9 mouse cellular contexts compared by ENCODE assay signal in genomic region chr9:78176831-78177230, GRCm38 (mm10). TPM values are rescaled to one million over a fixed set of nuclear protein-coding genes. Genes with fewer than 3 reads are reported as not detected.
DNase-seq lines count a peak whose midpoint lies in the region; ATAC-seq and TF ChIP-seq lines count a peak whose summit lies in the region.
"Had no signal": no experiment of that assay in that cellular context is flagged by ENCODE, and none has a peak within 500 bp of the region (broad histone marks: within the 10 kb centered on the region; RNA-seq: fewer than 3 reads in every experiment).

No protein-coding gene starts in this region.

- WGBS in embryonic facial prominence, embryonic 14.5 days: 27% methylated on average over 7 of the region's 7 CpGs
- WGBS in intestine, embryonic 14.5 days: 22% methylated on average over 7 of the region's 7 CpGs
- WGBS in lung, embryonic 15.5 days: 14% methylated on average over 7 of the region's 7 CpGs
- 6% methylated on average over 7 of the region's 7 CpGs for WGBS in olfactory bulb, adult 2 months

- no peak for ATAC-seq in erythroblast, adult 5-6 weeks (replicated peaks; ENCODE audit: low FRiP score, poor library complexity, severe bottlenecking)
- no peak for ATAC-seq in embryonic facial prominence, embryonic 14.5 days (ENCODE audit: low read depth)
- ATAC-seq in intestine, embryonic 14.5 days (replicated peaks; ENCODE audit: low FRiP score, low TSS enrichment, low read depth): no peak
- ATAC-seq in lung, embryonic 15.5 days (ENCODE audit: borderline replicate concordance, extremely low read depth, low FRiP score, low TSS enrichment): no peak
- no peak for ATAC-seq in erythroid progenitor cell, adult 5-6 weeks (replicated peaks; ENCODE audit: low FRiP score, poor library complexity, severe bottlenecking)
- ATAC-seq: Patski had no signal

- no peak for TF ChIP-seq CTCF in olfactory bulb, adult 2 months (IDR thresholded peaks at IDR 0.05; ENCODE audit: insufficient read depth, low read depth, low read length)

- peak overlapping the region; percentile 97 for H3K27ac ChIP-seq in embryonic facial prominence, embryonic 14.5 days (replicated peaks; ENCODE audit: low read depth, low read length)
- peak overlapping the region; percentile 98 for H3K27ac ChIP-seq in intestine, embryonic 14.5 days (ENCODE audit: low read depth)
- H3K27ac ChIP-seq in lung, embryonic 15.5 days: peak overlapping the region; percentile 99
- peak overlapping the region; percentile 82 for H3K27ac ChIP-seq in olfactory bulb, adult 2 months (ENCODE audit: insufficient read depth, low read depth, low read length)

- H3K4me3 ChIP-seq in erythroblast, embryonic 14.5 days (replicated peaks): peak overlapping the region; percentile 87
- H3K4me3 ChIP-seq in embryonic facial prominence, embryonic 14.5 days (ENCODE audit: low read depth, low read length): peak overlapping the region; percentile 56
- H3K4me3 ChIP-seq in intestine, embryonic 14.5 days (ENCODE audit: low read depth, low read length): peak overlapping the region; percentile 73
- H3K4me3 ChIP-seq in lung, embryonic 15.5 days: peak overlapping the region; percentile 74
- peak overlapping the region; percentile 3; the same call in 1 of the 2 replicates for H3K4me3 ChIP-seq in olfactory bulb, adult 2 months (ENCODE audit: insufficient read depth, low read depth, low read length)

- peak overlapping the region; percentile 63 for H3K4me2 ChIP-seq in embryonic facial prominence, embryonic 14.5 days (ENCODE audit: low read depth, low read length)
- H3K4me2 ChIP-seq in intestine, embryonic 14.5 days (ENCODE audit: low read length): peak overlapping the region; percentile 56
- H3K4me2 ChIP-seq in lung, embryonic 15.5 days: peak overlapping the region; percentile 57

- no peaks in the 10 kb centered on the region for H3K36me3 ChIP-seq in erythroblast, embryonic 14.5 days (ENCODE audit: control insufficient read depth)
- H3K36me3 ChIP-seq in embryonic facial prominence, embryonic 14.5 days (ENCODE audit: control insufficient read depth, insufficient read depth, low read length): no peaks in the 10 kb centered on the region
- H3K36me3 ChIP-seq in intestine, embryonic 14.5 days (ENCODE audit: control insufficient read depth, insufficient read depth, low read length): no peaks in the 10 kb centered on the region
- H3K36me3 ChIP-seq in lung, embryonic 15.5 days: no peaks in the 10 kb centered on the region

- H3K9ac ChIP-seq in embryonic facial prominence, embryonic 14.5 days (ENCODE audit: low read depth, low read length): peak overlapping the region; percentile 77
- peak overlapping the region; percentile 75 for H3K9ac ChIP-seq in intestine, embryonic 14.5 days (ENCODE audit: low read length)
- peak overlapping the region; percentile 82 for H3K9ac ChIP-seq in lung, embryonic 15.5 days

- peaks cover 19% of the 10 kb centered on the region for H3K4me1 ChIP-seq in erythroblast, embryonic 14.5 days (ENCODE audit: control insufficient read depth)
- H3K4me1 ChIP-seq in embryonic facial prominence, embryonic 14.5 days (ENCODE audit: control insufficient read depth, insufficient read depth, low read length): no peaks in the 10 kb centered on the region
- H3K4me1 ChIP-seq in intestine, embryonic 14.5 days (replicated peaks; ENCODE audit: control insufficient read depth, insufficient read depth, low read length): peaks cover 4% of the 10 kb centered on the region; the same call in 1 of the 2 replicates
- peaks cover 9% of the 10 kb centered on the region for H3K4me1 ChIP-seq in lung, embryonic 15.5 days
- 0 out of 2 replicates have a peak, but pooled peaks cover 2% of the 10 kb centered on the region for H3K4me1 ChIP-seq in olfactory bulb, adult 2 months (ENCODE audit: control insufficient read depth, insufficient read depth, low read length)

- no peaks in the 10 kb centered on the region for H3K9me3 ChIP-seq in erythroblast, embryonic 14.5 days (ENCODE audit: control insufficient read depth, low read length)
- H3K9me3 ChIP-seq in embryonic facial prominence, embryonic 14.5 days (ENCODE audit: control insufficient read depth, low read length): 0 out of 2 replicates have a peak, but pooled peaks cover 3% of the 10 kb centered on the region
- no peaks in the 10 kb centered on the region for H3K9me3 ChIP-seq in intestine, embryonic 14.5 days (ENCODE audit: control insufficient read depth, low read length)
- no peaks in the 10 kb centered on the region for H3K9me3 ChIP-seq in lung, embryonic 15.5 days

- peak; percentile 71 for DNase-seq in CD4-positive helper T cell, adult 2 months (ENCODE audit: low read depth, low spot score)
- peak; percentile 50 for DNase-seq in embryonic facial prominence, embryonic 14.5 days (ENCODE audit: low spot score)
- DNase-seq in intestine, embryonic 14.5 days (ENCODE audit: low spot score): peak; percentile 70

- H3K27me3 ChIP-seq in erythroblast, embryonic 14.5 days (ENCODE audit: control insufficient read depth): no peaks in the 10 kb centered on the region
- no peaks in the 10 kb centered on the region for H3K27me3 ChIP-seq in embryonic facial prominence, embryonic 14.5 days (replicated peaks; ENCODE audit: control insufficient read depth, insufficient read depth, low read length)
- no peaks in the 10 kb centered on the region for H3K27me3 ChIP-seq in intestine, embryonic 14.5 days (replicated peaks; ENCODE audit: control insufficient read depth, insufficient read depth, low read length)
- no peaks in the 10 kb centered on the region for H3K27me3 ChIP-seq in lung, embryonic 15.5 days
- H3K27me3 ChIP-seq: Patski had no signal

- no peak for TF ChIP-seq POLR2A in olfactory bulb, adult 2 months (IDR thresholded peaks at IDR 0.05; ENCODE audit: insufficient read depth, low read depth, low read length)

RNA-seq across cellular contexts. Expression of gene Gsta4, which starts 5.7 kb away (rescaled TPM):
- polyA plus RNA-seq in erythroblast, embryonic 14.5 days (2012): 0.65 and 1.0 TPM in 2 replicates
- total RNA-seq in erythroblast, adult 5-6 weeks (2015; ENCODE audit: low replicate concordance): 1.7 TPM in 1 of 2 replicates, not detected in the other
- total RNA-seq in erythroblast, adult 5-6 weeks (2017; ENCODE audit: low replicate concordance): not detected in 2 replicates
- 67.1 and 70.7 TPM in 2 replicates for polyA plus RNA-seq in embryonic facial prominence, embryonic 14.5 days (2014; fragmentation: Nextera tagmentation; extraction: Ambion mirVana)
- 43.1 and 46.6 TPM in 2 replicates for polyA plus RNA-seq in intestine, embryonic 14.5 days (2014; fragmentation: Nextera tagmentation; extraction: Ambion mirVana)
- 71.6 and 77.3 TPM in 2 replicates for polyA plus RNA-seq in lung, embryonic 15.5 days (2015; fragmentation: Nextera tagmentation; extraction: Ambion mirVana)
- not detected in 2 replicates for polyA plus RNA-seq in olfactory bulb, adult 2 months (2012; ENCODE audit: insufficient read depth, insufficient read length, low replicate concordance, missing spikeins)
- total RNA-seq in erythroid progenitor cell, adult 5-6 weeks (2015; ENCODE audit: low replicate concordance): 2.5 TPM in 1 of 2 replicates, not detected in the other
- 1.5 TPM in 1 of 2 replicates, not detected in the other for total RNA-seq in erythroid progenitor cell, adult 5-6 weeks (2017; ENCODE audit: low replicate concordance)

RNA-seq across cellular contexts. Expression of gene Gsta1, which starts 53.6 kb away (rescaled TPM):
- polyA plus RNA-seq in erythroblast, embryonic 14.5 days (2012): not detected in 2 replicates
- total RNA-seq in erythroblast, adult 5-6 weeks (2015; ENCODE audit: low replicate concordance): not detected in 2 replicates
- total RNA-seq in erythroblast, adult 5-6 weeks (2017; ENCODE audit: low replicate concordance): not detected in 2 replicates
- polyA plus RNA-seq in embryonic facial prominence, embryonic 14.5 days (2014; fragmentation: Nextera tagmentation; extraction: Ambion mirVana): 1.00 and 2.6 TPM in 2 replicates
- polyA plus RNA-seq in intestine, embryonic 14.5 days (2014; fragmentation: Nextera tagmentation; extraction: Ambion mirVana): 1.2 and 3.1 TPM in 2 replicates
- 0.30 TPM in 1 of 2 replicates, not detected in the other for polyA plus RNA-seq in lung, embryonic 15.5 days (2015; fragmentation: Nextera tagmentation; extraction: Ambion mirVana)
- not detected in 2 replicates for polyA plus RNA-seq in olfactory bulb, adult 2 months (2012; ENCODE audit: insufficient read depth, insufficient read length, low replicate concordance, missing spikeins)
- not detected in 2 replicates for total RNA-seq in erythroid progenitor cell, adult 5-6 weeks (2015; ENCODE audit: low replicate concordance)
- not detected in 2 replicates for total RNA-seq in erythroid progenitor cell, adult 5-6 weeks (2017; ENCODE audit: low replicate concordance)

Comparison
In these comparisons a context has a peak if more than half of its experiments do, and no peak if none do; other contexts are left out.
1. H3K4me3 ChIP-seq: peak in every context shown above with its lines; median percentile 87 in erythroblast, embryonic 14.5 days; 74 in lung, embryonic 15.5 days; 73 in intestine, embryonic 14.5 days; 56 in embryonic facial prominence, embryonic 14.5 days; 3 in olfactory bulb, adult 2 months.
2. RNA of gene Gsta4, which starts 5.7 kb away (polyA plus RNA-seq): 71.6 to 77.3 TPM in lung, embryonic 15.5 days, 67.1 to 70.7 TPM in embryonic facial prominence, embryonic 14.5 days and 43.1 to 46.6 TPM in intestine, embryonic 14.5 days; 0.65 to 1.0 TPM in erythroblast, embryonic 14.5 days and not detected in olfactory bulb, adult 2 months; every median in the first group is over 10 times any median in the second.
3. Peak in every context shown above with its lines, with median percentiles within 50 percentile points of each other: DNase-seq, H3K27ac ChIP-seq, H3K4me2 ChIP-seq and H3K9ac ChIP-seq.